Mouse (Mus musculus): ENCODE measurements at regions not wholly inside any gene's neighbourhood (a gene's known extent, or its start where the extent isn't known, plus 50 kb on each side); places are given as distances from the start of the nearest gene placed in this dataset.

- TF ChIP-seq CTCF (IDR thresholded peaks at IDR 0.05; ENCODE audit: low read depth) (no peak), EP300 (IDR thresholded peaks at IDR 0.05; ENCODE audit: low read depth) (no peak)
These were observed 127.4 kb upstream of the 9630041A04Rik start for GRCm38 (mm10) chr9:101734271-101734670.
